Mouse (Mus musculus): ENCODE measurements around the gene Lfng. TPM values are rescaled to one million over a fixed set of nuclear protein-coding genes. Genes with fewer than 3 reads are reported as not detected.

The Lfng gene
- total RNA-seq, 2 experiments from 2014 or later: 18.2 to 24.6 TPM

DNA sequence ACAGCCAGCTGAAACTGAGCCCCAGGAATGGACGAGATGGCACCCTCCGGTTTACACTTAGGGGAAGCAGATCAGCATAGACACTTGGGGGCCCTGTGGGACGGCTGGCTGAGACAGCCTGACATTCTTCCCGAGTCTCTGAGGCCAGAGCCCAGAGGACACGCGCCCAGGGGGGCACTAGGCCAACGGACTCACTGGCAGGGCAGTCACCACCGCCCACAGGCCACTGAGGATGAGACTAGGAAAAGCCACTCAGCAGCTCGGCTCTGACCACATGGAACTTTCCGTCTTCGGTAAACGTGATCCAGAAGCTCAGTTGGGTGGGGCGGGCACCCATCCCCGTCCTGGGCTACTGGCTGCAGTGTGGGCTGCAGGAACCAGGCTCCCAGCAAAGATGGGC, 32.8 kb downstream of the Lfng start:
- no peak for DNase-seq

DNA sequence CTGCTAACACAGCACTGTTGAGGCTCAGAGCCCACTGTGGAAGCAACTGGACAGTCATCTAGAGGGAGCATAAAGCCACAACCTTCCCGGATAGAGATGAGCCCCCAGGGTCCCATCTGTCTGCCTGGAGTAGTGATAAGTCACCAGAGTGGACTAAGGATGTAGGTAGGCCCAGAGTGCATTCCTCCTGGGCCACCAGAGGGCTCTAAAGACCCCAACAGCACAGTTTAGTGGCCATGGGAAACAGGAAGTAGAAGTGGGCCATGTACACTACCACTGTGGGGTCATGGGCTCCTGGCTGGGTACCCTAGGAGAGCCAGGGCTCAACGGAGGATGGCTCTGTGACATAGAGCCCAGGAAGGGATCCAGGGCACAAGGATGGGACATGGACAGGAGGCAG, 33.7 kb downstream of the Lfng start:
- no peak for DNase-seq

DNA sequence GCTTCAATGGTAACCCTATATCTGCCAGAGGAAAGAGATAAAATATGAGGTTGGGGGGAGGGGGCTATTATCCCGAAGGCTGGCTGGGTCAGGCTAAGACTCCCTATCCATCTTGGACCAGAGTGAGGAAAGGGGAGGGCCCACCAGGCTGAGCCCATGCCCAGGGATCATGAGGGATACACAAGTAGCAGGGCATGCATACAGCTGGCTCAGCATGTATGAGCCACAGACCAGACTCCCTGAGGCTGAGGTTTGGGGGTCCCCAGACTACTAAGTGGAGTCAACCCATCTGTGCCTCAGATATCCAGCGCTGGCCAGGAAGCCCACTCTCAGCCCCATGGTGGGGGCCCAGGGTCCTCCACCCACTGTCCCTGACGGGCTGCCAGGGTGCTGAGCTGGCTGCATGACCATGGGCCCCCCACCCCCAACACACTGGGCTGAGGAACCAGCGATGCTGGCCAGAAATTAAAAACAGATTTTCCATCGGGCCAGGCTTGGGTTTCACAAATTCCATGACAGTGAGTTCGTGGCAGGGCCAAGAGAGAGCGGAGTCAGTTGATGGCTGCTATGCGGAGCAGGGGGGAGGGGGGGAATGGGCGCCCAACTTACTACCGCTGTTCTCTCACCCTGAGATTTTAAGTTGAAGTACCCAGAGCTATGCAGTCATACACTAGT, 34.3 kb downstream of the Lfng start:
- DNase-seq: no peak

DNA sequence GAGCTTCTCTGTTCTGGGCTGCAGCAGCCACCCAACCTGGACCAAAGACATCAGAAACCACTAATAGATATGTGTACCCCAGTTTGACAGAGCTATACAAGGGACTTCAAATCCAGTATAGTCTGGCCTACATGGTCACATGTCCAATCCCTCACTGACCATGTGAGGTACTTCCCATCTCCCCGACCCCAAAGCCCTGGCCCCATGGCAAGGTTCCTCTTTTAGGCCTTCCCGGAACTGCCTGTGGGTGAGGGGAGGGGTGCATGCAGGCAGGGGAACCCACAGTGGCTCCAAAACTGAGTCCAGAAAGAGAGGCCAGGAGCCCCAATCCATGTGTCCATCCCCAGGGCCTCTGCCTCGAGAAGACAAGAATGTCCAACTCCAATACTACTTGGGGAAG, 35.0 kb downstream of the Lfng start:
- no peak for DNase-seq

DNA sequence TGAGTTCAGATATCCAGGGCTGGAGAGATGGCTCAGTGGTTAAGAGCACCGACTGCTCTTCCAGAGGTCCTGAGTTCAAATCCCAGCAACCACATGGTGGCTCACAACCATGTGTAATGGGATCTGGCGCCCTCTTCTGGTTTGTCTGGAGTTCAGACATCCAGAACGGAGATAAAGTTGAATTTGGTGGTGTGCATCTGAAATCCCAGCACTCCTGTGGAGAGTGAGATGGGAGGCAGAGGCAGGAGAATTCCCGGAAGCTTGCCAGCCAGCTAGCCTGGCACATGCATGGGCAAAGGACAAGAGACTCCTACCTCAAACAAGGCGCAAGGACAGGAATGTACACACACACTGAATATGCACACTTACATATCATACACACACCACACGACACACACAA, 37.1 kb downstream of the Lfng start:
- DNase-seq: no peak

- DNase-seq: no peak
Measured at GRCm38 (mm10) chr5:140644702-140645201, 37.6 kb downstream of the Lfng start.

- no peak for DNase-seq
Measured at GRCm38 (mm10) chr5:140645454-140645853, 38.3 kb downstream of the Lfng start.

DNA sequence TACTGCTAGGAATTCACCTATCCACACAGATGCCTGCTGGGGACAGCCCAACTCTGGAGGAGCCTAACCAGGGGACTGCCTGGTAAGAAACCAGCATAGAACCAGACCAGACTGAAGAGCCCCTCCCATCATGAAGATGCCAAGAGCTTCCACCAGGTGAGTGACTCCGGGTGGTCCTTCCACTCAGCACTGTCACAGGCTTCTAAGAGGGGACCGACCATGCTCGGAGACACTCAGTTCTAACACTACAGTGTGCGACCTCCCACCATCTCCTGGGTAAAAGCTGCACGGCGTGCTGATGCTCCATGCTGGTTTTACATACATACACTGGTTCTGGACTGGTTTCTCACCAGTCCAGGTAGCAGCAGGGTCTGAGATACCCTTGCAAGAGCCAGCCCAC, 39.1 kb downstream of the Lfng start:
- no peak for DNase-seq

- peak; percentile 44 for DNase-seq
Measured at GRCm38 (mm10) chr5:140647031-140647760, 40.1 kb downstream of the Lfng start.

- DNase-seq: peak; percentile 66
Measured at GRCm38 (mm10) chr5:140647821-140648518, 40.9 kb downstream of the Lfng start.

GRCm38 (mm10) chr5:140648519-140649100, 41.5 kb downstream of the Lfng start, which contains the start of gene Ttyh3:
TSS of gene Ttyh3 (minus strand) at chr5:140649031.
- DNase-seq: no peak

DNA sequence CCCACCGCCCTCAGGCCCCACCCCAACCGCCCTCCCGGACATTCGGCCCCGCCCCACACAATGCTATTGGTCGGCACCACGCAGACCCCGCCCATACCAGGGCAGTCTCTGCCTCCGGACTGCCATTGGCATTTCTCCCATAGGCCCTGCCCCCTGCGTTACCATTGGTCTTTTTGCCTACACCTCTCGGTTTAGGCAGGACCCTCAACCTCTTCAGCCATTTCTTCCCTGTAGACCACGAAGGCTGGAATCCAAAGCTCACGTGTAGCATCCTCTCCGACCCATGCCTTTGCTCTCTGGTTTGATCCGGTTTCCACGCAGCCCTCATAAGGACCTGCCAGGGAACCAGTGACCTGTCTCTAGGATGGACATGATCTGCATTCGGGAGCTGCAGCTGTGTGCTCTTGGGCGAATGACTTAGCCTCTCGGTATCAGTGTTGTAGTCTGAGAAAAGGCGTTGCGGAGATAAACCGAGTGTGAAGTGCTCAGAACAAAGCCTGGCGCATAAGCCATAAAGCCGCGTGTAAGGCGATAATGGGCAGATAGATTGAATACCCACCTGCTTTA, 42.1 kb downstream of the Lfng start:
- peak; percentile 99 for DNase-seq

DNA sequence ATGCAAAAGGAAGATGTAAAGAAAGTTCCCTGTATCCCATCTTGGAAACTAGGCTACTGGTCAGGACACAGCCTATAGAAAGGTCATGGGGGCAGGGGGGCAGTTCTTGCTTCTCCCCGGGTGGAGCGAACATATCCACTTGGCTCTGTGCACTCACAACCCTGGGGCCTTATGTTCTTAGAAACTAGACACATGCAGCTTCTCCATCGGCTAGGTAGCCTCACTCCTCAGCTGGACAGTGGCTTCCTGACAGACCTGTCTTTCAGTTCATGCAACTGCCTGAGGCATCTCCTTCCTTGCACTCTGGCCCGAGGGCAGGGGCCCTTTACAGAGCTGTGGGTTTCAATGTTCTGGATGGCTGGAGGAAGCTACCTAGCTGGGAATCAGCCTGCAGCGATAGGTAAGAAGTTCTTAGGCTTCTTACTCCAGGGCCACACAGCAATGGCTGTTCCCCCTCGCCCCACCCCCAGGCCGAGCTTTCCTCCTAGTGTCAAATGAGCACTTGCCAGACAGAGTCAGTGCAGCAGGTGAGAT, 42.8 kb downstream of the Lfng start:
- DNase-seq: no peak

- no peak for DNase-seq
Measured at GRCm38 (mm10) chr5:140651231-140651630, 44.1 kb downstream of the Lfng start.

DNA sequence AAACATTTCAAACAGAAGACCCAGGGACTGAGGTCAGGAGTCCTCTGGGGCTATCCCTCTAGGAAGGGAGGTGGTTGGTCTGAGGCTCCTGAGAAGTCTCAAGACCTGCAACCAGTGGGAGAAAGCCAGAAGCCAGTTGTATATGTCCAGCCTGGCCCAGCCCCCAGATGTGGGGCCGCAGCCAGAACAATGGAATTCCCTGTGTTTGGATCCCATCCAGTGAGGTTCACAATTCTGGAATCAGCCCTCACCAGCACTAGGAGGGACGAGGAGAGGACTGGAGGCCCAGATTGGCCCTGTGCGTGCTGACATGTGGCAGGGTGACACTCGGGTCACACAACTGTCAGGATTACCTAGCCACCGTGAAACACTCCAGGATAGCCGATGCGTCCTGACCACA, 45.5 kb downstream of the Lfng start:
- peak; percentile 44 for DNase-seq

GRCm38 (mm10) chr5:140654096-140654845, 47.2 kb downstream of the Lfng start:
- peak; percentile 75 for DNase-seq

DNA sequence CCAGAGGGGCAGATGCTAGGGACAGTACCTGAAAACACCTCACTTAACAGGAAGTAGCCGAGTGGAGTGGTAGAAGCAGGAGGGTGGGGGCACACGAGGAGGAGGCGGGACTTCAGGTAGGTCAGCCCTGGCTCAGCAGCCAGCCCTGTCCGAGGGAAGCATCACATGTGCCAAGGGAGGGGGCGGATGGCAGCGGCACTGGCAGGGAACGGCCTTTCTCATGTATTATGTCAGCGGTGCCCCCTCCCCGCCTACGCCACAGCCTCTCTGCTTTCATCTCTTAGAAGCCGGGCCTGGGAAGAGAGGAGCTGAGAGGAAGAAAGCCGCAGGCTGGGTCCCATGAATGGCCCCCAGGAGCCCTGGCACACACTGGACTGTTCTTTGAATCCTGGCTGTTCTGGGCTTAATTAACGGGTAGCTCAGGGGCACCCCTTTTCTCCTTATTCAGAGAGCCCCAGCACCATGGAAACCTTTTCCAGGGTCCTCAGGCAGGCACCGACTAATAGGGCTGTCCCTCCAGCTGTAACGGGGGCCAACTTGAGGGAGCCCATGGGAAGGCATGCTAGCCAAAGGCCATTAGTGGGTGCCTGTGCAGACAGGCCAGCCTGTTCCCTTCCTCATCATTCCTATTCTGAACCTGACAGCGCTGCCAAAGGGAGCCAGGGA, 52.6 kb downstream of the Lfng start:
- no peak for DNase-seq

- no peak for DNase-seq
Measured at GRCm38 (mm10) chr5:140660398-140660797, 53.3 kb downstream of the Lfng start.

DNA sequence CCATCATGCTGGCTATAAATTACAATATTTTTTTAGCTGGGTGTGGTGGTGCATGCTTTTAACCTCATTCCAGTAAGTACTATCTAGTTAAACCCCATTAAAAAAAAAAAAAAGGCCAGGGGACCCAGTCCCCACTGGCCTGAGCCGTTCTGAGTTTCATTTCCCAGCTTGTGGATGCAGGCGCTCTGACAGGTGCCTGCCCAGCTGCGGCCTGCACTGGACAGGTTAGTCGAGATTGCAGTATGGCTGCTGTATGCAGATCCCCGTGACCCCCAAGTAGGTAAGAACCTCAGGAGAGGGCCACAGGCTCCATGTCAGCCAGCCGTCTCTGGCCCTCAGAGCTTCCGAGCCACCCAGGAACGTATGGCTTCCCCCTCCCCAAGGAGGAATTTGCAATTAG, 54.3 kb downstream of the Lfng start:
- no peak for DNase-seq

- no peak for DNase-seq
Measured at GRCm38 (mm10) chr5:140661875-140662643, 54.9 kb downstream of the Lfng start.
